Mouse (Mus musculus) heart, postnatal 0 days (tissue): ENCODE measurements around the gene Nipal3.

ENCODE experiments used
- CTCF ChIP-seq: IDR thresholded peaks from 2 replicates; pipeline ENCODE4 v1.5.1; 2016; ENCODE audit warnings: antibody characterized with exemption, control low read depth, low read depth
- EP300 ChIP-seq: IDR thresholded peaks from 2 replicates; pipeline ENCODE4 v1.6.1; 2016; ENCODE audit warnings: antibody characterized with exemption, low read depth

DNA sequence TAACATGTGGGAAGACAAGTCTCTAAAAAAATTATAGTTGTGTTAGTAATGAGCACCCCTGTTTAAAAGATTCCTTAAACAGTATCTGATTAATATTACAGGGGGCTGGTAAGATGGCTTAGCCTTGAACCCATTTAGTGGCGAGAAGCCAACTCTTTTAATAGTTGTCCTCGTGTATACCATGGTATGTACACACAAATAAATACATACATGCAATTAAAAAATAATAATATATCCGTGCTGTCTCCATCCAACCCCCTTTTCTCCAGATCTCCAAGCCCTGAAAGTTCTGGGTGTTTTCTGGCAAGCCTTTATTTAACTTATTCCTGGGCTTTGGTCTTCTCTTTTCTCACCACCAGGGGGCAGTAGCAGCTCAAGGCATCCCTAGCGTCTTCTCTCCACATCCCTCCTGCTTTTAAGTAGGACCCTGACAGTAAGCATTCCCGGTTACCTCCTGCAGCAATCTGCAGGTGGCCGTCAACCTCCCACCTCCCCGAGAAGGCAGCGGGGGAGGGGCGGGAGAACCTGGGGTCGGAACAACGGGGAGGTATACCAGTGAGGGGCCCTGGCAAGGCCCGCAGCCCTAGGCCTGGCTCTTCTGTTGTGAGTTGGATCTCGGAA lies 13.7 kb upstream of the Nipal3 start:
- TF ChIP-seq CTCF (peak; percentile 92), EP300 (no peak)
